Mouse (Mus musculus) heart, adult 11 months (tissue): ENCODE data around the gene Crebl2.

Source experiments
- DNase-seq: peaks from one replicate; pipeline ENCODE4 v3.0.0; 2022

Crebl2 gene

GRCm38 (mm10) chr6:134876795-134877194, 46.8 kb downstream of the Crebl2 start:
- peak; percentile 84 for DNase-seq

GRCm38 (mm10) chr6:134877276-134877675, 47.3 kb downstream of the Crebl2 start:
- peak; percentile 39 for DNase-seq

GRCm38 (mm10) chr6:134877892-134878291, 47.9 kb downstream of the Crebl2 start:
- DNase-seq = peak; percentile 46

GRCm38 (mm10) chr6:134879556-134879955, 49.6 kb downstream of the Crebl2 start:
- peak; percentile 49 for DNase-seq

GRCm38 (mm10) chr6:134880046-134880445, 50.1 kb downstream of the Crebl2 start:
- DNase-seq = peak; percentile 76

GRCm38 (mm10) chr6:134883661-134884060, 53.7 kb downstream of the Crebl2 start:
- DNase-seq = no peak

- peak; percentile 63 for DNase-seq
These were observed 55.6 kb downstream of the Crebl2 start for GRCm38 (mm10) chr6:134885515-134885914.

GRCm38 (mm10) chr6:134886475-134886874, 56.5 kb downstream of the Crebl2 start:
- peak; percentile 75 for DNase-seq

- no peak for DNase-seq
These were observed 57.1 kb downstream of the Crebl2 start for GRCm38 (mm10) chr6:134887008-134887407.

GRCm38 (mm10) chr6:134887711-134888449, 57.9 kb downstream of the Crebl2 start:
- DNase-seq = no peak

GRCm38 (mm10) chr6:134888563-134889017, 58.6 kb downstream of the Crebl2 start:
- DNase-seq = peak; percentile 51

GRCm38 (mm10) chr6:134889763-134890162, 59.8 kb downstream of the Crebl2 start:
- DNase-seq = no peak

GRCm38 (mm10) chr6:134890436-134890835, 60.5 kb downstream of the Crebl2 start:
- peak; percentile 74 for DNase-seq

- peak; percentile 88 for DNase-seq
These were observed 66.8 kb downstream of the Crebl2 start for GRCm38 (mm10) chr6:134896570-134897436.

GRCm38 (mm10) chr6:134897443-134898094, 67.6 kb downstream of the Crebl2 start:
- peak; percentile 100 for DNase-seq

- peak; percentile 99 for DNase-seq
These were observed 68.4 kb downstream of the Crebl2 start, which contains the start of gene Gpr19 for GRCm38 (mm10) chr6:134898095-134898965. Gene Gpr19, minus strand, starts transcription at chr6:134898578.

- DNase-seq = no peak
These were observed 73.4 kb downstream of the Crebl2 start for GRCm38 (mm10) chr6:134903368-134903767.

- peak; percentile 86 for DNase-seq
These were observed 74.2 kb downstream of the Crebl2 start for GRCm38 (mm10) chr6:134903891-134904884.

GRCm38 (mm10) chr6:134905811-134906210, 75.9 kb downstream of the Crebl2 start:
- no peak for DNase-seq
